In genomic region chr11:98939084-98939952, GRCm38 (mm10) we compare ENCODE assay signal across 8 mouse cellular contexts. TPM values are rescaled to one million over a fixed set of nuclear protein-coding genes. Genes with fewer than 3 reads are reported as not detected.
DNase-seq lines count a peak whose midpoint lies in the region; ATAC-seq and TF ChIP-seq lines count a peak whose summit lies in the region.

No protein-coding gene starts in this region.

- TF ChIP-seq CTCF in intestine, postnatal 0 days (IDR thresholded peaks at IDR 0.05; ENCODE audit: low read depth) = no peak

- no peaks in the 10 kb centered on the region for H3K36me3 ChIP-seq in neural tube, embryonic 11.5 days (ENCODE audit: control insufficient read depth, insufficient read depth, low read length)
- H3K36me3 ChIP-seq in intestine, postnatal 0 days (ENCODE audit: control insufficient read depth, insufficient read depth) = no peaks in the 10 kb centered on the region
- no peaks in the 10 kb centered on the region for H3K36me3 ChIP-seq in midbrain, embryonic 14.5 days (ENCODE audit: control insufficient read depth, insufficient read depth, low read length)

- ATAC-seq in neural tube, embryonic 11.5 days (ENCODE audit: insufficient read depth, low FRiP score, low TSS enrichment) = no peak
- ATAC-seq in intestine, postnatal 0 days = no peak
- ATAC-seq in midbrain, embryonic 14.5 days (ENCODE audit: low FRiP score, low TSS enrichment) = no peak
- ATAC-seq in megakaryocyte-erythroid progenitor cell, adult 5-6 weeks (replicated peaks; ENCODE audit: low FRiP score, low TSS enrichment, poor library complexity, severe bottlenecking) = no peak

- no peaks in the 10 kb centered on the region for H3K27me3 ChIP-seq in neural tube, embryonic 11.5 days (ENCODE audit: control insufficient read depth, insufficient read depth, low read length)
- H3K27me3 ChIP-seq in intestine, postnatal 0 days (replicated peaks; ENCODE audit: control insufficient read depth, insufficient read depth, low read length) = no peaks in the 10 kb centered on the region
- 0 out of 2 replicates have a peak, but pooled peaks cover 11% of the 10 kb centered on the region for H3K27me3 ChIP-seq in midbrain, embryonic 14.5 days (ENCODE audit: control insufficient read depth, insufficient read depth, low read length)

- H3K27ac ChIP-seq in neural tube, embryonic 11.5 days (ENCODE audit: low read depth, low read length) = no peak overlapping the region
- H3K27ac ChIP-seq in intestine, postnatal 0 days (ENCODE audit: low read depth, low read length) = no peak overlapping the region
- no peak overlapping the region for H3K27ac ChIP-seq in midbrain, embryonic 14.5 days (replicated peaks; ENCODE audit: low read depth, low read length)

- DNase-seq in adrenal gland, adult (ENCODE audit: inconsistent age in 2 of 2, low spot score in 1 of 2) = peak; percentile 41 to 65
- DNase-seq in adrenal gland, postnatal 4 days (ENCODE audit: low spot score in 2 of 2) = no peak
- no peak for DNase-seq in neural tube, embryonic 11.5 days (ENCODE audit: low spot score)
- DNase-seq in neural tube, embryonic 10.5 days (ENCODE audit: extremely low spot score, low spot score) = no peak
- DNase-seq in midbrain, embryonic 14.5 days = no peak
- DNase-seq in layer of hippocampus, adult 8-10 months (ENCODE audit: low spot score in 2 of 2) = no peak

- H3K4me1 ChIP-seq in neural tube, embryonic 11.5 days (ENCODE audit: control insufficient read depth, insufficient read depth, low read length) = peaks cover 67% of the 10 kb centered on the region
- peaks cover 27% of the 10 kb centered on the region for H3K4me1 ChIP-seq in intestine, postnatal 0 days (replicated peaks; ENCODE audit: control insufficient read depth, insufficient read depth, low read length)
- H3K4me1 ChIP-seq in midbrain, embryonic 14.5 days (ENCODE audit: control insufficient read depth, insufficient read depth, low read length) = peaks cover 47% of the 10 kb centered on the region

- no peaks in the 10 kb centered on the region for H3K9me3 ChIP-seq in neural tube, embryonic 11.5 days (ENCODE audit: control insufficient read depth, low read length)
- H3K9me3 ChIP-seq in intestine, postnatal 0 days (ENCODE audit: control insufficient read depth) = no peaks in the 10 kb centered on the region
- no peaks in the 10 kb centered on the region for H3K9me3 ChIP-seq in midbrain, embryonic 14.5 days (ENCODE audit: control insufficient read depth, low read length)

- H3K4me2 ChIP-seq in neural tube, embryonic 11.5 days (ENCODE audit: low read depth) = peak overlapping the region; percentile 71
- peak overlapping the region; percentile 96 for H3K4me2 ChIP-seq in intestine, postnatal 0 days (replicated peaks; ENCODE audit: low read depth)
- peak overlapping the region; percentile 10; the same call in 1 of the 2 replicates for H3K4me2 ChIP-seq in midbrain, embryonic 14.5 days (ENCODE audit: low read length)

- H3K4me3 ChIP-seq in neural tube, embryonic 11.5 days (ENCODE audit: low read depth, low read length) = peak overlapping the region; percentile 57; the same call in 1 of the 2 replicates
- H3K4me3 ChIP-seq in intestine, postnatal 0 days (ENCODE audit: low read depth, low read length) = peak overlapping the region; percentile 75
- H3K4me3 ChIP-seq in midbrain, embryonic 14.5 days (replicated peaks; ENCODE audit: low read depth, low read length) = no peak overlapping the region

- WGBS in neural tube, embryonic 11.5 days = 54% methylated on average over 15 of the region's 15 CpGs
- 49% methylated on average over 15 of the region's 15 CpGs for whole genome bisulfite sequencing in intestine, postnatal 0 days
- 57% methylated on average over 15 of the region's 15 CpGs for WGBS in midbrain, embryonic 14.5 days

- peak overlapping the region; percentile 35 for H3K9ac ChIP-seq in neural tube, embryonic 11.5 days (ENCODE audit: low read length)
- H3K9ac ChIP-seq in intestine, postnatal 0 days (ENCODE audit: low read depth, low read length) = 0 out of 2 replicates have a peak overlapping the region, but pooled peaks have one; percentile 80
- no peak overlapping the region for H3K9ac ChIP-seq in midbrain, embryonic 14.5 days (replicated peaks; ENCODE audit: low read length)

RNA-seq across cellular contexts. Expression of gene Rara, which starts 11.7 kb away (rescaled TPM):
- 10 to 100 TPM; 46.4 to 50.6 TPM for total RNA-seq in adrenal gland, postnatal 4 days (2021)
- polyA plus RNA-seq in neural tube, embryonic 11.5 days (2014; fragmentation: Nextera tagmentation; extraction: Ambion mirVana) = 73.2 and 75.1 TPM in 2 replicates
- 22.2 and 22.4 TPM in 2 replicates for polyA plus RNA-seq in intestine, postnatal 0 days (2015; fragmentation: Nextera tagmentation; extraction: Ambion mirVana)
- polyA plus RNA-seq in midbrain, embryonic 14.5 days (2014; fragmentation: Nextera tagmentation; extraction: Ambion mirVana) = 8.8 and 11.0 TPM in 2 replicates
- total RNA-seq in megakaryocyte-erythroid progenitor cell, adult 5-6 weeks (2014; fragmentation: Nextera tagmentation) = 7.8 and 15.9 TPM in 2 replicates
- 2.2 and 3.0 TPM in 2 replicates for total RNA-seq in megakaryocyte-erythroid progenitor cell, adult 5-6 weeks (2017)
- 10 to 100 TPM; 17.3 to 20.2 (median 19.4) TPM for total RNA-seq in layer of hippocampus, adult 8-10 months (2022)

RNA-seq across cellular contexts. Expression of gene Cdc6, which starts 31.7 kb away (rescaled TPM):
- total RNA-seq in adrenal gland, postnatal 4 days (2021) = 1 to 10 TPM; 7.5 to 9.1 TPM
- polyA plus RNA-seq in neural tube, embryonic 11.5 days (2014; fragmentation: Nextera tagmentation; extraction: Ambion mirVana) = 41.6 and 44.4 TPM in 2 replicates
- 4.0 and 4.5 TPM in 2 replicates for polyA plus RNA-seq in intestine, postnatal 0 days (2015; fragmentation: Nextera tagmentation; extraction: Ambion mirVana)
- polyA plus RNA-seq in midbrain, embryonic 14.5 days (2014; fragmentation: Nextera tagmentation; extraction: Ambion mirVana) = 2.5 and 5.6 TPM in 2 replicates
- total RNA-seq in megakaryocyte-erythroid progenitor cell, adult 5-6 weeks (2014; fragmentation: Nextera tagmentation) = 85.0 and 101 TPM in 2 replicates
- total RNA-seq in megakaryocyte-erythroid progenitor cell, adult 5-6 weeks (2017) = 67.8 and 78.7 TPM in 2 replicates
- 1 to 10 TPM in 1 of 4 experiments, under 1 TPM in 3; 0.36 to 1.2 (median 0.44) TPM for total RNA-seq in layer of hippocampus, adult 8-10 months (2022)

RNA-seq across cellular contexts. Expression of gene Gjd3, which starts 43.5 kb away (rescaled TPM):
- 1 to 10 TPM in 1 of 2 experiments, under 1 TPM in 1; 0.50 to 1.0 TPM for total RNA-seq in adrenal gland, postnatal 4 days (2021)
- 0.57 TPM in 1 of 2 replicates, not detected in the other for polyA plus RNA-seq in neural tube, embryonic 11.5 days (2014; fragmentation: Nextera tagmentation; extraction: Ambion mirVana)
- polyA plus RNA-seq in intestine, postnatal 0 days (2015; fragmentation: Nextera tagmentation; extraction: Ambion mirVana) = 0.61 and 0.80 TPM in 2 replicates
- 0.70 and 2.0 TPM in 2 replicates for polyA plus RNA-seq in midbrain, embryonic 14.5 days (2014; fragmentation: Nextera tagmentation; extraction: Ambion mirVana)
- not detected in 2 replicates for total RNA-seq in megakaryocyte-erythroid progenitor cell, adult 5-6 weeks (2014; fragmentation: Nextera tagmentation)
- not detected in 2 replicates for total RNA-seq in megakaryocyte-erythroid progenitor cell, adult 5-6 weeks (2017)
- total RNA-seq in layer of hippocampus, adult 8-10 months (2022) = 1 to 10 TPM in 2 of 4 experiments, not detected in 2; 1.4 to 1.6 TPM

Comparison
In these comparisons a context has a peak if more than half of its experiments do, and no peak if none do; other contexts are left out.
1. DNase-seq: peak in adrenal gland, adult (2 of 2); none in adrenal gland, postnatal 4 days (0 of 2), neural tube, embryonic 11.5 days (single experiment), neural tube, embryonic 10.5 days (single experiment), midbrain, embryonic 14.5 days (single experiment) and layer of hippocampus, adult 8-10 months (0 of 2).
2. H3K4me2 ChIP-seq: peak in every context shown above with its lines; median percentile 96 in intestine, postnatal 0 days; 71 in neural tube, embryonic 11.5 days; 10 in midbrain, embryonic 14.5 days.
3. RNA of gene Cdc6, which starts 31.7 kb away (total RNA-seq): 67.8 to 101 TPM in megakaryocyte-erythroid progenitor cell, adult 5-6 weeks; 7.5 to 9.1 TPM in adrenal gland, postnatal 4 days and 0.36 to 1.2 TPM in layer of hippocampus, adult 8-10 months; every median in the first group is over 4 times any median in the second.